Mouse (Mus musculus) fibroblast of lung, adult 2 months (primary cell): Measurements from ENCODE around the gene Slc25a28.
A peak's percentile ranks its signal among the peaks of the same experiment; 100 is the strongest.

Source experiments
- DNase-seq: peaks from one replicate; pipeline ENCODE4 v3.0.0-alpha.2; 2011; ENCODE audit warnings: low read depth

The Slc25a28 gene

GRCm38 (mm10) chr19:43674730-43675524, at the start of gene Slc25a28:
TSS of gene Slc25a28 (minus strand) at chr19:43674881.
- peak; percentile 99 for DNase-seq

GRCm38 (mm10) chr19:43724194-43724593, 49.5 kb upstream of the Slc25a28 start:
- no peak for DNase-seq

GRCm38 (mm10) chr19:43723501-43723900, 48.8 kb upstream of the Slc25a28 start:
- DNase-seq, result no peak

GRCm38 (mm10) chr19:43722891-43723290, 48.2 kb upstream of the Slc25a28 start:
- DNase-seq, result no peak

- no peak for DNase-seq
Observed at GRCm38 (mm10) chr19:43720061-43720460, 45.4 kb upstream of the Slc25a28 start.

GRCm38 (mm10) chr19:43711971-43712370, 37.3 kb upstream of the Slc25a28 start:
- no peak for DNase-seq

GRCm38 (mm10) chr19:43711159-43711916, 36.7 kb upstream of the Slc25a28 start:
- no peak for DNase-seq

- no peak for DNase-seq
Observed at GRCm38 (mm10) chr19:43709317-43709716, 34.6 kb upstream of the Slc25a28 start.

GRCm38 (mm10) chr19:43708206-43708605, 33.5 kb upstream of the Slc25a28 start:
- no peak for DNase-seq

- DNase-seq, result no peak
Observed at GRCm38 (mm10) chr19:43704787-43705497, 30.3 kb upstream of the Slc25a28 start.

GRCm38 (mm10) chr19:43704211-43704610, 29.5 kb upstream of the Slc25a28 start:
- DNase-seq, result no peak

- DNase-seq, result no peak
Observed at GRCm38 (mm10) chr19:43699763-43700155, 25.1 kb upstream of the Slc25a28 start.

GRCm38 (mm10) chr19:43699021-43699762, 24.5 kb upstream of the Slc25a28 start:
- no peak for DNase-seq

GRCm38 (mm10) chr19:43697666-43698370, 23.1 kb upstream of the Slc25a28 start:
- no peak for DNase-seq

- no peak for DNase-seq
Observed at GRCm38 (mm10) chr19:43695514-43695964, 20.9 kb upstream of the Slc25a28 start.

- DNase-seq, result no peak
Observed at GRCm38 (mm10) chr19:43692815-43693214, 18.1 kb upstream of the Slc25a28 start.

GRCm38 (mm10) chr19:43689419-43690246, 15.0 kb upstream of the Slc25a28 start, which contains the start of gene Entpd7:
TSS of gene Entpd7 (plus strand) at chr19:43689672.
- peak; percentile 83 for DNase-seq

GRCm38 (mm10) chr19:43681541-43681940, 6.9 kb upstream of the Slc25a28 start:
- no peak for DNase-seq

GRCm38 (mm10) chr19:43679474-43679981, 4.8 kb upstream of the Slc25a28 start:
- DNase-seq, result no peak

- no peak for DNase-seq
Observed at GRCm38 (mm10) chr19:43678467-43679003, 3.9 kb upstream of the Slc25a28 start.
